Mouse (Mus musculus) G1E (cell line): ENCODE data around the gene Kif19a.

Source experiments
- CTCF ChIP-seq: IDR thresholded peaks from 2 replicates; pipeline ENCODE4 v1.5.1; 2012; ENCODE audit warnings: low read depth, low read length, inconsistent platforms, mixed read lengths
- GATA1 ChIP-seq: IDR thresholded peaks from 2 replicates; pipeline ENCODE4 v1.6.1; 2012; ENCODE audit warnings: borderline replicate concordance, low read length, inconsistent platforms, mixed read lengths
- GATA2 ChIP-seq: IDR thresholded peaks from 2 replicates; pipeline ENCODE4 v1.6.1; 2012; ENCODE audit warnings: low read depth, low read length, inconsistent platforms, borderline replicate concordance
- POLR2AphosphoS5 ChIP-seq: IDR thresholded peaks from 2 replicates; pipeline ENCODE4 v1.6.1; 2012; ENCODE audit warnings: low read depth, low read length, inconsistent platforms; ENCODE audit not compliant: insufficient replicate concordance
- TAL1 ChIP-seq: conservative IDR thresholded peaks from 2 replicates; pipeline ENCODE4 v1.6.1; 2012; ENCODE audit warnings: low read depth, low read length, inconsistent platforms, mixed read lengths

DNA sequence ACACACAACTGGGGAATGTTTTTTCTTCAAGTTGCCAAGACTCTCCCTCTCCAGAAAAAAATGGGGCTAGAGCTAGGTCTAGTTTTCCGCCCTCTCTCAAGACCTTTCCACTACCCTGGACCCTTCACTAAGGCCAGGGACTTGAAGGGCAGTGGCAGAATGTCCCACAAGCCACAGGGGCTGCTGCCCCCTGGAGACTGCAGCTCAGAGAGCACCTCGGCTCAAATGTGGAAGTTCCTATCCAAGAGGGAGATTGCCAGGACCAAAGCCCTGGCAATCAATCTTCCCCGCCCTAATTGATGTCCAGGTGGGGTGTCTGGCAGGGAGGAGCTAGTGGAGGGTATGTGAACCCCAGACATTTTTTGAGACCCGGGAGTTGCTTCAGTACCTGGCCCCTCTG is 25.7 kb downstream of the Kif19a start:
- TF ChIP-seq GATA1 = no peak
- TF ChIP-seq CTCF = no peak
- TF ChIP-seq GATA2 = no peak
- no peak for TF ChIP-seq TAL1
- TF ChIP-seq POLR2AphosphoS5 = no peak
